Mouse (Mus musculus) heart, adult 18-20 months (tissue): ENCODE results near the gene Efhd2. TPM values are rescaled to one million over a fixed set of nuclear protein-coding genes. Genes with fewer than 3 reads are reported as not detected.

Experiments used
- DNase-seq, 2 experiments: peaks; one replicate each; pipeline ENCODE4 v3.0.0; 2021 to 2022; ENCODE audit warnings: mixed read lengths in 1 of 2
- long read RNA-seq, 2 experiments: library from polyadenylated mRNA; stranded (forward); transcript quantifications; one replicate each; pipeline ENCODE4 v2.0.0; 2021
- total RNA-seq, 2 experiments: library from RNA; stranded (reverse); gene quantifications; 2 replicates each; pipeline ENCODE4 v1.2.3; 2021

Gene Efhd2
- 10 to 100 TPM; 21.7 to 22.8 TPM for total RNA-seq
- long read RNA-seq, experiment 1, transcript Efhd2-201 (4 exons, 2,381 nt) = major isoform, 31 of 41 reads
- long read RNA-seq, experiment 1, partial matches to known transcripts = 4 of 41 reads
- long read RNA-seq, experiment 1, other reads (novel, unspliced or antisense) = 6 of 41 reads
- long read RNA-seq, experiment 2, transcript Efhd2-201 (4 exons, 2,381 nt) = major isoform, 17 of 24 reads
- long read RNA-seq, experiment 2, partial matches to known transcripts = 0 of 24 reads
- long read RNA-seq, experiment 2, other reads (novel, unspliced or antisense) = 7 of 24 reads

GRCm38 (mm10) chr4:141874601-141875460 lies at the start of gene Efhd2:
Efhd2 (minus strand) TSS chr4:141874920.
- DNase-seq = peak; percentile 91

DNA sequence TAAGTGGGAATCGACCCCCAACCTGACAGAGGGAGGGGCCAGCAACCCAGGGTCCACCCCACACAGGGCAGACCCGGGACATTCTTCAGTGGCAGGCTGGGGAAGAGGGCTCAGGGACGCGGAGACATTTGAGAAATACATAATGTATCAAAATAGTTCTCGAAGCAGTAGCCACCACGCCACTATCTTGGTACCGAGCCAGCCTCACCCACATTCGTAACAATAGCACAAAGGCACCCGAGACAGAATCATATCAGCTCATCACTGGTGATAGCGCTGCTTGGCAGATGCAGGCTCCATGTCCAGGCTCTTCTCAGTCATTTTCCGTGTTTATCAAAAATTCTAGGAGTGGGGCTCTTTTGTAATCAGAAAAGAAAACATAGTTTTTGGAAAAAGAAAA lies 49.2 kb upstream of the Efhd2 start:
- no peak for DNase-seq

DNA sequence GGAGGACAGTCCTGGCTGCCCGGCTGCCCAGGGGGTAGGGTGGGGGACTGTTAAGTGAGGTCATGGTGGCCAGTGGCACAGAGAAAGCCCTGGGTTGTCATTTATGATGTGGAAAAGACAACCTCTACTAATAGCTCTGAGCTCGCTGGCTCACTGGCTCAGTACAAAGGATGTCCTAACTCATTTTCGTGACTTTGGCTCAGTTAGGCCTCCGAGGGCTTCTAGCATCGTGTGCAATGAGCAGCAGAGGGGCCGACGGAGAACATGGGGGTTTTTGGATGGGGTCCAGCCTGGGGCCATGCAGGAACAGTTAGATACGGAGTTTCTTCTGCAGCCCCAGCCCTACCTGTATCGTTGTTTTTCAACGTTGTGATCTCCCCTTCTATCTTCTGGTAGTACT lies 45.7 kb upstream of the Efhd2 start:
- DNase-seq = no peak

DNA sequence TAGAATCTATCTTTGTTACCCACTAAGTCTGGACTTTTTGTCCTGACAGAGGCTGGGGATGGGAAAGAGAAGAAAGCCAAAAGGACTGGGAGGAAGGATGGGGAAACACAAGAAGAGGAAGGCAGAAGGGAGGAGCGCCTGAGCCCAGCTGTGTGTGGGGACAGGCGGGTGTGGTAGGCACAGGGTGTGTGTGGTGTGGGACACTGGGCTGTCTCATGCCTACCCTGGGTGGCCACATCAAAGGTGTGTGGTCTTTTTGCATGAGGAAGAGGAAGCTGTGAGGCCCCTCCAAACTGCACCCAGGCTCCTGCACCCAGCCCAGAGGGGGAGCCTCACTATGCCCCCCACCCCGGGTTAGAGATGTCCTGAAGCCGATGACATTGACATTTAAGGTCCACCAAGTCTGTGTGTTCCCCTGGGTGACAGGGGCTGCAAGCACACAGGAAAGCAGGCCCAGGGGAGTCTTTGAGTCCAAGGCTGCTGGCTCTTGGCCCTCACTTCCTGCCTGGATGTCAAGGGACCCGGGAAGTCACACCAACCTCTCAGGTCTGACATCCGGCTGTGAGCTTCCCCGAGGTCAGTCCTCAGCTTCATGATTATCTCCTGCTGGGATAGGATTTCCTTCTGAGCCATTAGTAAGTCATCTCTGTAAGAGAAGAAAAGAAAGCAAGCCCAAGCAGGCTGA lies 43.2 kb upstream of the Efhd2 start:
- peak in 1 of 2 experiments; percentile 22 for DNase-seq

- DNase-seq = peak; percentile 81 to 85
Observed at GRCm38 (mm10) chr4:141914040-141914439, 39.3 kb upstream of the Efhd2 start.

DNA sequence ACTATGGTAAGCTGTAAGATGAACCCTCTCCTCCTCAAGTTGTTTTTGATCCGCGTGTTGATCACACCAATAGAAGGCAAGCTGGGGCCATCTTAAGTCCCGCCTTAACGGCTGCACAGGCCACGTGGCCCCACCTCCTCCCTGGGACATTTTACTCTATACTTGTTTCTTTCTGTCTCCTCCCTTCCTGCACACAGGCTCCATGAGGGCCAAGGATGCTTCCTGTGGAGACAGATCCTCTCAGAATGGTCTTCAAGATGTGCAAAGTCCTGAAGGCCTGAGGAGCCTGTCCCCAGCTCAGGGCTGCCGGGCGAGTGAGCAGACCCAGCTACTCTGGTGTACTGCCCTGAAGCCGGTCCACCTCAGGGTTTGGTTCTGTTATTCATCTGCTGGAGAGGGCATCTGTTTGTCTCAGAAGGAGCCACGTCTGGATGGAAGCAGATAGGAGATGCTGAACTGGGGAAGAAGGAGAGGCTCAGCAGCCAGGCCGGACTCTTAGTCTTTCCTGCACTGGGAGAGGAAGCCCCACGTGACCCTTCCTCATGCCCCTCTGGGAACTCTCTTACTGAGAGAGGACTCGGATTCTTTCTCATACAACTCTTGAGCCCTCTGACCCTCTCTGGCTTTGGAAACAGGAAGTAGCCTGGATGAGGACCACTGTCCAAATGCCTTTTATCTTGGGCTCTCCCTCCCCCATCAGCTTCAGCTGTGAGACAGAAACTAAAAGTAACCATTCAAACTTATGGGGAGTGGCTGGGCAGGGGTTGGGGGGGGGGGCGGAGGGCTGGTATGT lies 38.7 kb upstream of the Efhd2 start:
- DNase-seq = peak; percentile 52 to 73

DNA sequence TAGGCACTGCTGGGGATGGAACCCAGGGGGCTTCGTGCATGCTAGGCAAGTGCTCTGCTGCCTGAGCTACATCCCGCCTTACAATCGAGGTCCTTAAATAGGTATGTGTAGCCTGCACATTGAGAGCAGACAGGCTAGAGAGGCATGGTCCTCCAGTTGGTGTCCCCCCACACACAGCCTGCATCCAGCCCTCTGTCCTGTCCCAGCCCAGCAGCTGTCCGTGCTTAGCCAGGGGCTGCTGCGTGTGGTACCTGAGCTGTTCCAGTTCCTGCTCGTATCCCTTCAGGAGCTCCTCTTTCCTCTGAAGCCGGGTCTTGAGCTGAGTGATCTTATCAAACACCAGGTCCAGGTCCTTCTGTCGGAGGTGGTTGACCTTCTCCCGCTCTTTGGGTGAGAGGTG lies 30.0 kb upstream of the Efhd2 start:
- DNase-seq = no peak

- no peak for DNase-seq
Observed at GRCm38 (mm10) chr4:141902479-141902858, 27.7 kb upstream of the Efhd2 start.

DNA sequence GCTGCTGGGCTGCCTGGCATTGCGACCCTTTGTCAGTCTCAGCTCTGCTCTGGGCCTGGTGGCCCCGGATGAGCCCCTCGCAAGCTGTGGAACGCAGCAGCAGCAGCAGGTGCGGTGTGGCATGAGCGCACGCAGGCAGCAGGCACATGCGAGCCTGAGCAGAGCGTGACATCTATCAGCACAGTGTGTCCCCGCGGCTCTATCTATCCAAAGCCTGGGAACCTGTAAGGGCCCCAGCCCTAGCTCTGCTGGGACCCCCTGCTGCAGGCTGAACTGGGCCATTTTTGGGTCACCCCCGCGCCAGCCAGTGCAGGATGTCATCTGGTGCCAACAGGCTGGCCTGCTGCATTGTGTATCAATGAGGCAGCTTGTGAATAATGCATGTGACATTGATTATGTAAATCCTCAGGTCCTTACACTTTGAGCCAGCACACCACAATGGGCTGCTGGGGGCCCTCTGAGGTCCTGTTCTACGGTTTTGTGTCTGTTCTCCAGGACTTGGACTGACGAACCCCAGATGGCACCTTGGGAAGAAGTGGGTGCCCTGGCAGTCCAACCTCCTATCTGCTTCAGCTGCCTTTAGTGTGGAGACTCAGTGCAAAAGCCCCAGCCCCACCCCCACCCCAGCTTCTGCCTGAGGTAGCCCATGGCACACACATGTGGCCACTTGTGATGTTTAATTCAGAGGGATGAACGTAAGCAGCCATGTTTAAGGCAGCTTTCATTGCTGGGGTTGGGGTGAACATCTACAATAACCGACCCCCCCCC lies 27.2 kb upstream of the Efhd2 start:
- no peak for DNase-seq

DNA sequence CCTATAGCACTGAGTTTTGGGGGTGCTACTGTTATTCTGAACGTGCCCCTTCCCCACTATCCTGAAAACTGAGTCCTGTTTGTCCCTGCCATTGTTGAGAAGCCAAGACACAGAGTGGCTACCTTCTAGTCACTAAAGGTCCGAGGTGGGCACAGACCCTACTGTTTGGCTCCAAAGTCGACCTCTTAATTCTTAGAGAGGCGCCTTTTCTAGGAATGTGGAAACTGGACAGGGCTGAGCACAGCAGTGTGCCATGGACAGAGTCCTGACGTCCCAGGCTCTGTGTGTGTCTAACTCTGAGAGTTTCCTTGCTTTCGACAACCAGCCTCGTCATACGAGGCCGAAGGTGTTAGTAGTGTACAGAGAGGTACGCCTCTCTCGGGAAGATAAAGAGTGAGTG lies 25.7 kb upstream of the Efhd2 start:
- no peak for DNase-seq

DNA sequence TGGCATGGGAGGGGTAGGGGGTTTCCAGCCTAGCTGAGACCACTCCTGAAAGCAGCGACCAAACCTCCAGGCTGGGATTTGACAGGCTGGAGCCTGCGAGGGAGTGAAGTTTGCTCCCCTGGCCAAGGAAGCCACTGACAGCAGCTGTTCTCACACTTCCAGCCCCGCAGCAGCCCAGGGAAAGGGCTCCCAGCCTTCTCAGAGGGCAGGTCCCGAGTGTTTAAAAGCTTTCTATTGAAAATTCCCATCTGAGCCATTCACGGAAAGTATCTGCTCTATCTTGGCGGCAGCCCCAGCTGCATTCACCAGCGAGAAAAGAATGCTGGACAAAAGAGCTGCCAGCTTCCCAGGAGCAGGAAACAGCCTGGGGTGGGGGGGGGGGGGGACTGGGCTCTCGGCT lies 25.2 kb upstream of the Efhd2 start:
- peak; percentile 36 to 54 for DNase-seq

- no peak for DNase-seq
Observed at GRCm38 (mm10) chr4:141898905-141899304, 24.2 kb upstream of the Efhd2 start.

DNA sequence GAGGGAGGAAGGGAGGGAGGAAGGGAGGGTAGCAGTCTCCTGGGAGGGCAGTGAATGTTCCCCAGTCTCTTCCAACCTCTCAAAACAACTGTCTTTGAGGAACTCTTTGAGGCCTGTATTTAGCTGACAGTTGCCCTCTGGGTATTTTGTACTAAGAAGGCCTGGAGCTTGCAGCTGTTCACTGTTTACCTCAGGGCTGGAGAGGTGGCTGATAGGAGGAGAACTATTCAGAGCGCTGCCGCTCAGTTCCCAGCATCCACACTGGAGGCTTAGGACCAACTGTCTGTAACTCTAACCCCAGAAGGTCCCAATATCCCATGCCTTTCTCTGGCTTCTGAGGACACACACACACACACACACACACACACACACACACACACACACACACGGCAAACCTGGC lies 23.1 kb upstream of the Efhd2 start:
- peak in 1 of 2 experiments; percentile 33 for DNase-seq

DNA sequence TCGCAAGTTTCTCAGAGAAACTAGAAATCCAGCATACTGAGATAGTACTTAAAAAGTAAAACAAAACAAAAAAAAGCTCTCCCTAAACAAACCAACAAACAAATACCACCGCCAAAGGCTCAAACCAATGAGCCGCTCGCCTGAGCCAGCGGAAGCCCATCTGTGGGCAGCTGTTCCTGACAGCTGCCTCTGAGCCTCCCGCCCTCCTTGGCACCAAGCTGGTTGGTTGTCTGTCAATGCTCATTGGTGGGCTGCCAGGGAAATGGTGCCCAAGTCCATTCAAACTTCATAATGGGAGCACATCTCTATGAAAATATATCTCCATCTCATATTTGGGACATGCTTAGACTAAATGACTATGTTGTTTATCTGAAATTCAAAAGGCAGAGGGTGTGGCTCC lies 22.5 kb upstream of the Efhd2 start:
- peak in 1 of 2 experiments; percentile 33 for DNase-seq

- peak; percentile 26 to 30 for DNase-seq
Observed at GRCm38 (mm10) chr4:141895772-141896171, 21.1 kb upstream of the Efhd2 start.

DNA sequence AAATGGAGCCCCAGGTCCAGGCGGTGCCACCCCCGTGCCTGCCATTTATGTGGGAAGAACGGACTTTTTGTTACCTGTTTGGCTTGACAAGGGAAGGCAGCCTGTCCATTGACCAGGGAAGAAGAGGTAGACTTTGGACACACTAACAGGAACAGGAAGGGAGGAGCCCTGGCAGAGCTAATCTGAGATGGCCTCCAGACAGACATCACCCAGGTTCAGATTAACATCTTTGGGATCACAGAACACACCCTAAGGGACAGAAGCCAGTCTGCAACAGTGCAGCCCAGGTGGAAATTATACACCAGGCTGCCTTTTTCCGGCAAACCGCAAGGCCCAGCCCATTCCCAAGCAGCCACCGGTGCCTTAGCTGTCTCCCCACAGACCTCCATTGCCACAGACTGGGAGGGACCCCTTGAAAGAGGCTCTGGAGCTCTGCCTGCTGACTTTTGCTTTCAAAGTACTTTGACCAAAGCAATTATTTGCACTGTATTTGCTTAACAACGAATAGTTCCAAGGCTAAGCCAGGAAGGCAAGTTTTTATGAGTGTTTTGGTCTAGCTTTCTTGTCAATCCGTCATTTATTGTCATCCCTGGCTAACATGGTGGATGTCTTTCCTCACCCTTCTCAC lies 18.6 kb upstream of the Efhd2 start:
- DNase-seq = no peak

DNA sequence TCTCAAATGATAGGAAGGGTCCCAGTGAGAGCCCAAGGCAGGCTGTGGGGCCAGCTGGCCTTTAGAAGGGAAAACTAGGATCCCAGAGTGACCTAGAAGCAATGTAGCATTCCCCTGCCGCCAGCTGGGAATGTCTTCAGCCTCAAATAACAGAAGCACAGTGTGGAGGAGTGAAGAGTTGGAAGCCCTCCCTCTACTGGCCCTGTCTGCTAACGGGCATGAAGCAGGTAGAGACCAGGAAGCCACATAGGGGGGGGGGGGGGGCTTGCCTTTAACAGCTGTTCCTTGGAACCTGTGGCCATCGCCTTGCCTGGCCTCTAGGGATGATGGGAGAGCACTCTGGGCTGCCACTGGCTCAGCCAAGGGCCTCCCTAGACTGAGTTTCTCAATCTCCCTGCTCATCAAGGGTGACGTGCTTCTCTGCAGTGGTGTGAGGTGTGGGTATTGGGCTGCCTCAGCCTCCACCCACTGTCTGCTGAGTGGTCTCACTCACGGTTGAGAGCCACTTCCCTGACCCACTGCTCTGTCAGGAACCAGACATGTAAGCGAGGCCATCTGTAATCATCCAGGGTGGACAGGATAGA lies 11.8 kb upstream of the Efhd2 start:
- no peak for DNase-seq

DNA sequence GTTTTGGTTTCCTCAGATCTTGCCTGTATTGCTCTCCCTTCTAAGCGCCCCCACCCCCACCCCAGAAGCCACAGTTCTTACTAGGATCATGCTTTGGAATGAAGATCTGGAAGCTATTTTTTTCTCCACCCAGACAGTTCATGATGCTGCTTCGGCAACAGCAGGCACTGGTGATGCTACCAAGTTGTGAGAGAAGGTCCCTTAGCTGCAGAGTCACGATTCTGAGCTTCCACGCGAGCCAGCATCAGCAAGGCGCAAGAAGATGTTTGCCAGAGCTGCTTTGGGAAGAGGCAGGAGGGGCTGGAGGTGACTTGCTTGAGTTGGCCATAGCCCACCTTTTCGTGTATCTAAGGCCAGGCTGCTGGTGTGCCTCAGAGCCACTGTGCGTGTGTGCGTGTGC lies 10.7 kb upstream of the Efhd2 start:
- no peak for DNase-seq

GRCm38 (mm10) chr4:141882858-141883257 lies 8.1 kb upstream of the Efhd2 start:
- DNase-seq = no peak

DNA sequence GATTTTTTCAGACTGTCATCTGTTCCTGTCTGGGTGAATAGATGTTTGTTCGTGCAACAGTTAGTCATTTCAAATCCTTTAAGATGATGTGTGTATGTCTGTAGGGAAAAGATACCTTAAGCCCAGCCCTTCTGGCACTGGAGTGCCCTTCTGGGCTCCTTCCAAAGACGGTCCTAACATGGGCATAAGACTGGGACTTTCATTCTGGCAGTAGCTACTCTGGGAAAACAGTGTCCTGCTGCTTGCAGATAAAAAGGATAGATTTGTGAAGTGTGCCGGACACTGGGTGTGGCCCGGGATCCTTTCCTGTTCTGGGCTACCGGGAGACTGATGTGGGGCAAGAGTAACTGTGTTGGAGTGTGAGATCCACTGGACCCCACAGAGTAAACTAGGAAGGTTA lies 7.2 kb upstream of the Efhd2 start:
- DNase-seq = peak; percentile 50 to 59
